Mouse (Mus musculus) stomach, postnatal 0 days (tissue): ENCODE measurements around the gene Mat2a.

ENCODE experiments used
- CTCF ChIP-seq: IDR thresholded peaks from 2 replicates; pipeline ENCODE4 v1.5.1; 2016; ENCODE audit warnings: antibody characterized with exemption, low read depth, mild to moderate bottlenecking, moderate library complexity
- EP300 ChIP-seq: optimal IDR thresholded peaks from 2 replicates; pipeline ENCODE3; 2016; ENCODE audit warnings: antibody characterized with exemption

- TF ChIP-seq CTCF (no peak), EP300 (no peak)
These were observed 19.1 kb upstream of the Mat2a start for GRCm38 (mm10) chr6:72458418-72458817.
